Mouse (Mus musculus): ENCODE measurements at regions not wholly inside any gene's neighbourhood (a gene's known extent, or its start where the extent isn't known, plus 50 kb on each side); places are given as distances from the start of the nearest gene placed in this dataset.

DNA sequence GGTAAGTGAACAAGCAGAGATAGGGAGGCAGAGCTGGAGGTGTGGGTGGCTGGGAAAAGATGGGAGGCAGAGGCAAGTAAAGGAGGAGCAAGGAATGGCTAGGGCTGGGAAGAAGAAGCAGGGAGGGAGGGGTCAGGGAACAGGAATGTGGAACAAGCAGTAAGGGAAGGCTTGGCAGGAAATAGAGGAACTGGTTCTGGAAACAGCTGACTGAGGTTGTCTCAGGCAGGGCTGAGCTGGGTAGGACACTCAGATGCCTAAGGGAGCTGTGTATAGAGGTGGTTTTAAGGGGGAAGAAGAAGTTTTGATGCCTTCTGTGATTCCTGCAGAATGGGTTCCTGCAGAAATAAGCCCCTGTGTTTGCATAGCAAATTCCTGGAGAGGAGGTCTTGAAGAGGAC is 92.7 kb downstream of the Nucb2 start:
- DNase-seq (ENCODE audit: low read depth in 3 of 3, low spot score in 3 of 3): no peak

GRCm38 (mm10) chr7:116600340-116600739 is 96.2 kb downstream of the Nucb2 start:
- H3K4me2 ChIP-seq (ENCODE audit: low read depth): no peak overlapping the region
- H3K9ac ChIP-seq (replicated peaks): no peak overlapping the region
- no peaks in the 10 kb centered on the region for H3K27me3 ChIP-seq (ENCODE audit: control insufficient read depth, insufficient read depth, low read length)
- no peak overlapping the region for H3K4me3 ChIP-seq (ENCODE audit: insufficient read depth in 1 of 2, low read depth in 2 of 2, low read length in 2 of 2)
- H3K36me3 ChIP-seq (replicated peaks; ENCODE audit: control insufficient read depth, insufficient read depth, low read depth): no peaks in the 10 kb centered on the region
- no peaks in the 10 kb centered on the region for H3K4me1 ChIP-seq (replicated peaks; ENCODE audit: control insufficient read depth in 2 of 2, insufficient read depth in 2 of 2, low read length in 1 of 2)
- H3K27ac ChIP-seq: no peak overlapping the region
- no peak for TF ChIP-seq CTCF (IDR thresholded peaks at IDR 0.05; ENCODE audit: low read depth)
- no peak for TF ChIP-seq EP300 (IDR thresholded peaks at IDR 0.05; ENCODE audit: low read depth)
- no peak for DNase-seq (ENCODE audit: low read depth in 3 of 3, low spot score in 3 of 3)
- 41% methylated on average over 3 of the region's 3 CpGs for WGBS (ENCODE audit: insufficient replicate concordance)
- no peak for ATAC-seq (ENCODE audit: insufficient read depth)
- no peaks in the 10 kb centered on the region for H3K9me3 ChIP-seq (ENCODE audit: control insufficient read depth, low read length)

More for the DNA sequence above, 92.7 kb downstream of the Nucb2 start:
- no peak overlapping the region for H3K4me3 ChIP-seq (ENCODE audit: insufficient read depth in 1 of 2, low read depth in 2 of 2, low read length in 2 of 2)
- TF ChIP-seq CTCF (IDR thresholded peaks at IDR 0.05; ENCODE audit: low read depth): no peak
- TF ChIP-seq EP300 (IDR thresholded peaks at IDR 0.05; ENCODE audit: low read depth): no peak
- H3K9ac ChIP-seq (replicated peaks): no peak overlapping the region
- H3K27me3 ChIP-seq (ENCODE audit: control insufficient read depth, insufficient read depth, low read length): no peaks in the 10 kb centered on the region
- H3K9me3 ChIP-seq (ENCODE audit: control insufficient read depth, low read length): no peaks in the 10 kb centered on the region
- no peak overlapping the region for H3K4me2 ChIP-seq (ENCODE audit: low read depth)
- H3K4me1 ChIP-seq (replicated peaks; ENCODE audit: control insufficient read depth in 2 of 2, insufficient read depth in 2 of 2, low read length in 1 of 2): no peaks in the 10 kb centered on the region
- H3K36me3 ChIP-seq (replicated peaks; ENCODE audit: control insufficient read depth, insufficient read depth, low read depth): no peaks in the 10 kb centered on the region
- no peak for ATAC-seq (ENCODE audit: insufficient read depth)
- H3K27ac ChIP-seq: no peak overlapping the region

DNA sequence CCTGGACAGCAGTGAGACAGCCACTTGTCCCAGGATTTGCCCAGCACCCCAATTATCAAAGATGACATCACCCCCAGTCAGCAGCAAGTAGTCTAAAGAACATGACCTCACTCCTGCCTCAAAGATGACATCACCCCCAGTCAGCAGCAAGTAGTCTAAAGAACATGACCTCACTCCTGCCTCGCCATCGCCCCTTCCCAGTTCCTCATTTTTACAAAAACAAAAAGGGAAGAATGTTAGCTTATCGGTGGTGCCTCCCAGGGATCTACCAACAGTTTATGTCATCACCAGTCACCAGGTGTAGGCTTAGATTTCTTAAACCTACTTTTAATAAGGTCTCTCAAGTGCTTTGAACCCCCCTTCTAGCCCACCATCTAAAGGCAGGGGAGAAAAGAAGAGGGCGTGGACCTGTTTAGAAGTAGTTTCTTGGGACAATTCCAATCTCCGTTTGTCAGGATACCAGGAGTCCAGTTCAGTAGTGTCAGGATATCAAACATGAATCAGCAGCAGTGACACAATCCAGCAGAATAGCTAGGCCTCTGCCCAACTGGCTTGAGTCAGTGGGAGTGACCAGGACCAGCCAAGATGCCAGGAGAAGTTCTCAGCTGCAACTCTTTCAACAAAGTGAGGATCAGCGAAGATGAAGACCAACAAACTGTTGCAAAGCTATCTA is 99.1 kb downstream of the Nucb2 start:
- 37% methylated on average over 6 of the region's 6 CpGs for WGBS (ENCODE audit: insufficient replicate concordance)
- no peaks in the 10 kb centered on the region for H3K27me3 ChIP-seq (ENCODE audit: control insufficient read depth, insufficient read depth, low read length)
- DNase-seq (ENCODE audit: low read depth in 3 of 3, low spot score in 3 of 3): no peak

GRCm38 (mm10) chr7:116603840-116604194 is 99.6 kb downstream of the Nucb2 start:
- no peaks in the 10 kb centered on the region for H3K4me1 ChIP-seq (replicated peaks; ENCODE audit: control insufficient read depth in 2 of 2, insufficient read depth in 2 of 2, low read length in 1 of 2)
- H3K9me3 ChIP-seq (ENCODE audit: control insufficient read depth, low read length): no peaks in the 10 kb centered on the region
- H3K27ac ChIP-seq: no peak overlapping the region
- DNase-seq (ENCODE audit: low read depth in 3 of 3, low spot score in 3 of 3) (no peak), ATAC-seq (ENCODE audit: insufficient read depth) (no peak)
- no peaks in the 10 kb centered on the region for H3K36me3 ChIP-seq (replicated peaks; ENCODE audit: control insufficient read depth, insufficient read depth, low read depth)
- H3K27me3 ChIP-seq (ENCODE audit: control insufficient read depth, insufficient read depth, low read length): no peaks in the 10 kb centered on the region
- TF ChIP-seq CTCF (IDR thresholded peaks at IDR 0.05; ENCODE audit: low read depth) (no peak), EP300 (IDR thresholded peaks at IDR 0.05; ENCODE audit: low read depth) (no peak)
- 44% methylated on average over 3 of the region's 3 CpGs for WGBS (ENCODE audit: insufficient replicate concordance)
- H3K9ac ChIP-seq (replicated peaks): no peak overlapping the region
- no peak overlapping the region for H3K4me2 ChIP-seq (ENCODE audit: low read depth)
- no peak overlapping the region for H3K4me3 ChIP-seq (ENCODE audit: insufficient read depth in 1 of 2, low read depth in 2 of 2, low read length in 2 of 2)

More for the DNA sequence above, 99.1 kb downstream of the Nucb2 start:
- Histone ChIP-seq H3K4me3 (ENCODE audit: insufficient read depth in 1 of 2, low read depth in 2 of 2, low read length in 2 of 2) (no peak overlapping the region), H3K4me1 (replicated peaks; ENCODE audit: control insufficient read depth in 2 of 2, insufficient read depth in 2 of 2, low read length in 1 of 2) (no peaks in the 10 kb centered on the region), H3K4me2 (ENCODE audit: low read depth) (no peak overlapping the region), H3K27ac (no peak overlapping the region), H3K9ac (replicated peaks) (no peak overlapping the region), H3K36me3 (replicated peaks; ENCODE audit: control insufficient read depth, insufficient read depth, low read depth) (no peaks in the 10 kb centered on the region), H3K9me3 (ENCODE audit: control insufficient read depth, low read length) (no peaks in the 10 kb centered on the region)
- TF ChIP-seq CTCF (IDR thresholded peaks at IDR 0.05; ENCODE audit: low read depth) (no peak), EP300 (IDR thresholded peaks at IDR 0.05; ENCODE audit: low read depth) (no peak)
- no peak for ATAC-seq (ENCODE audit: insufficient read depth)

DNA sequence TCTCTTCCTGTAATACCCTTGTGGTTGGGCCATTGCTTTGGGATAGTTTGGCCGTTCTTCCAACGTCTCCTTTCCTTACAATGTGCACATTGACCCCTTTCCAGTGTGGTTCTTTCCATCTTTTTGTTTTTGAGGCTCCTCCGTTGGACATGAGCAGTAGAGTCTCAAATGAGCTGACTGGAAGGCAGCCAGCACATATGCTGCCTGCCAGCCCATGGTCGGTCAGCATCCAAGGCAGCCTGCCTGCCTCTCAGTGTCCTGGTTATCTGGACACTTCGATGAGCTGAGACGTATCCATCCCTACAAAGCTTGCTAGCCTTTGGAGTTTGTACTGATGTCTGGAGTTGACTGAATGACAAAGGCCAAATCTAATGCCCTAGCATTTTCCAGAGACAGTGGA is 102.1 kb downstream of the Nucb2 start:
- Histone ChIP-seq H3K4me2 (ENCODE audit: low read depth) (no peak overlapping the region), H3K4me1 (replicated peaks; ENCODE audit: control insufficient read depth in 2 of 2, insufficient read depth in 2 of 2, low read length in 1 of 2) (no peaks in the 10 kb centered on the region), H3K27ac (no peak overlapping the region), H3K27me3 (ENCODE audit: control insufficient read depth, insufficient read depth, low read length) (no peaks in the 10 kb centered on the region), H3K36me3 (replicated peaks; ENCODE audit: control insufficient read depth, insufficient read depth, low read depth) (no peaks in the 10 kb centered on the region), H3K9ac (replicated peaks) (no peak overlapping the region), H3K9me3 (ENCODE audit: control insufficient read depth, low read length) (no peaks in the 10 kb centered on the region), H3K4me3 (ENCODE audit: insufficient read depth in 1 of 2, low read depth in 2 of 2, low read length in 2 of 2) (no peak overlapping the region)
- TF ChIP-seq CTCF (IDR thresholded peaks at IDR 0.05; ENCODE audit: low read depth) (no peak), EP300 (IDR thresholded peaks at IDR 0.05; ENCODE audit: low read depth) (no peak)
- WGBS (ENCODE audit: insufficient replicate concordance): 67% methylated on average over 6 of the region's 6 CpGs
- ATAC-seq (ENCODE audit: insufficient read depth) (no peak), DNase-seq (ENCODE audit: low read depth in 3 of 3, low spot score in 3 of 3) (no peak)
